8 mouse cellular contexts compared by ENCODE assay signal in the genomic region with DNA sequence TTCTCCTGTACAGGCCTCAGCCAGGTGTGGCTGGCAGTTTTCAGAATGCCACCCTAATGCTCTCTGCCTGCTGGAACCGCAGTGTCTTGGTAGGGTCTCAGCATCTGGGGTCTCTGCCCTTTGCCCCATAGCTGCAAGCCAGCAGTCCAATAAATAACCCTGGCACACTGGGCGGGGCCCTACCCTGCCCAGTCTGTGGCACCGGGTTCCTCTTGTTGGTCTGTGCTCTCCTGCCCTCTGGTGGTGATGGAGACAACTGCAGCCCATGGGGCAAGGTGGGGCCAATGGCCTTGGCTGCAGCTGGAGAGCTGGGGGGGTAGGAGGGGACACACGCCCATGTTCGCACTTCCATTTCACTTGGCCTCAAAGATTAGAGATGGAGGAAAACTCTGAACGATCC.
DNase-seq lines count a peak whose midpoint lies in the region; ATAC-seq and TF ChIP-seq lines count a peak whose summit lies in the region.

No protein-coding gene starts in this region.

- intact Hi-C loops in heart, postnatal 14 days (cut with DNase I), result loop anchor here (2.0 to 5.0 kb wide), 3 partner anchors 121 to 341 kb away; no protein-coding TSS in a partner anchor

- dilution Hi-C loops in CH12.LX (cut with MboI; ENCODE audit: extremely low pct_ligation_motif_present, extremely low pct_unique_long_range_greater_than_20kb, low sequenced_read_pairs), result no loop called here

- H3K4me3 ChIP-seq in CH12.LX (replicated peaks in 1 of 3; ENCODE audit: low read depth in 2 of 3, low read length in 2 of 3, poor library complexity in 1 of 3), result no peak overlapping the region
- no peak overlapping the region for H3K4me3 ChIP-seq in liver, postnatal 0 days (ENCODE audit: low read depth, low read length)
- no peak overlapping the region for H3K4me3 ChIP-seq in olfactory bulb, adult 2 months (ENCODE audit: insufficient read depth, low read depth, low read length)

- no peak overlapping the region for H3K9ac ChIP-seq in CH12.LX (ENCODE audit: insufficient read depth, low read depth)
- no peak overlapping the region for H3K9ac ChIP-seq in liver, postnatal 0 days (replicated peaks)

- TF ChIP-seq CTCF in CH12.LX (conservative IDR thresholded peaks at IDR 0.05 in 1 of 2, IDR thresholded peaks at IDR 0.05 in 1 of 2; ENCODE audit: low read depth in 2 of 2, low read length in 2 of 2), result peak; percentile 75 to 88
- TF ChIP-seq CTCF in liver, postnatal 0 days (IDR thresholded peaks at IDR 0.05; ENCODE audit: low read depth), result peak; percentile 97
- peak; percentile 98 for TF ChIP-seq CTCF in olfactory bulb, adult 2 months (IDR thresholded peaks at IDR 0.05; ENCODE audit: insufficient read depth, low read depth, low read length)

- H3K79me2 ChIP-seq in CH12.LX (replicated peaks; ENCODE audit: control insufficient read depth, extremely low read depth, insufficient read depth, poor library complexity, severe bottlenecking), result no peaks in the 10 kb centered on the region

- peak; percentile 72 for DNase-seq in CH12.LX (ENCODE audit: extremely low read depth)
- peak; percentile 95 for DNase-seq in brain, adult 2 months (ENCODE audit: low read depth, low spot score)
- DNase-seq in heart, postnatal 14 days, result peak; percentile 81 to 87
- peak; percentile 59 to 85 for DNase-seq in kidney, postnatal 36 days
- DNase-seq in liver, postnatal 0 days, result peak; percentile 86
- peak; percentile 84 for DNase-seq in testis, postnatal 10 days (ENCODE audit: low spot score)

- H3K9me3 ChIP-seq in CH12.LX (replicated peaks; ENCODE audit: low read length), result no peaks in the 10 kb centered on the region
- H3K9me3 ChIP-seq in liver, postnatal 0 days (ENCODE audit: low read length), result no peaks in the 10 kb centered on the region

- 25% methylated on average over 6 of the region's 6 CpGs for WGBS in liver, postnatal 0 days (ENCODE audit: insufficient replicate concordance)
- 10% methylated on average over 6 of the region's 6 CpGs for WGBS in olfactory bulb, adult 2 months

- TF ChIP-seq EP300 in CH12.LX (IDR thresholded peaks at IDR 0.05; ENCODE audit: low read length), result no peak
- no peak for TF ChIP-seq EP300 in liver, postnatal 0 days (IDR thresholded peaks at IDR 0.05; ENCODE audit: low read depth)

- in situ Hi-C loops in CH12.LX (cut with MboI; ENCODE audit: low pct_ligation_motif_present, low pct_unique_long_range_greater_than_20kb, low sequenced_read_pairs), result loop anchor here (25.0 kb wide), 1 partner anchor 321 kb away; no protein-coding TSS in a partner anchor

- no peak overlapping the region for H3K4me2 ChIP-seq in CH12.LX (ENCODE audit: insufficient read depth, low read depth, poor library complexity, severe bottlenecking)
- no peak overlapping the region for H3K4me2 ChIP-seq in liver, postnatal 0 days (ENCODE audit: low read depth, low read length)

- H3K36me3 ChIP-seq in CH12.LX (replicated peaks in 1 of 2; ENCODE audit: control insufficient read depth in 1 of 2, insufficient read depth in 1 of 2, low read length in 1 of 2), result peaks cover 0 to 16% of the 10 kb centered on the region in 2 experiments
- H3K36me3 ChIP-seq in liver, postnatal 0 days (replicated peaks; ENCODE audit: insufficient read depth, low read length), result no peaks in the 10 kb centered on the region

- ATAC-seq in erythroid progenitor cell, adult 5-6 weeks (replicated peaks; ENCODE audit: low FRiP score, poor library complexity, severe bottlenecking), result peak; percentile 84
- ATAC-seq in liver, postnatal 0 days, result peak; percentile 41; the same call in 1 of the 2 replicates

- no peak for TF ChIP-seq POLR2A in CH12.LX (IDR thresholded peaks at IDR 0.05; ENCODE audit: low read depth, low read length)
- TF ChIP-seq POLR2A in olfactory bulb, adult 2 months (IDR thresholded peaks at IDR 0.05; ENCODE audit: insufficient read depth, low read depth, low read length), result no peak

- H3K27ac ChIP-seq in CH12.LX (ENCODE audit: insufficient read depth, low read depth), result no peak overlapping the region
- H3K27ac ChIP-seq in liver, postnatal 0 days (ENCODE audit: low read depth), result no peak overlapping the region
- H3K27ac ChIP-seq in olfactory bulb, adult 2 months (ENCODE audit: insufficient read depth, low read depth, low read length), result peak overlapping the region; percentile 63

- no peaks in the 10 kb centered on the region for H3K4me1 ChIP-seq in CH12.LX (ENCODE audit: control insufficient read depth in 1 of 2, insufficient read depth in 2 of 2)
- H3K4me1 ChIP-seq in liver, postnatal 0 days (ENCODE audit: insufficient read depth), result no peaks in the 10 kb centered on the region
- H3K4me1 ChIP-seq in olfactory bulb, adult 2 months (ENCODE audit: control insufficient read depth, insufficient read depth, low read length), result peaks cover 41% of the 10 kb centered on the region

- no peaks in the 10 kb centered on the region for H3K27me3 ChIP-seq in CH12.LX (replicated peaks)
- H3K27me3 ChIP-seq in liver, postnatal 0 days (ENCODE audit: insufficient read depth, low read length), result no peaks in the 10 kb centered on the region

- peak; percentile 88 for TF ChIP-seq RAD21 in CH12.LX (IDR thresholded peaks at IDR 0.05; ENCODE audit: low read depth, low read length)

TF ChIP-seq in CH12.LX, 34 proteins besides CTCF, POLR2A, EP300 and RAD21:
- peak; percentile 91 for TF ChIP-seq SMC3 (IDR thresholded peaks at IDR 0.05; ENCODE audit: low read depth, low read length)
- TF ChIP-seq IRF4 (IDR thresholded peaks at IDR 0.05; ENCODE audit: low read depth, low read length), result no peak
- TF ChIP-seq ZC3H11A (IDR thresholded peaks at IDR 0.05; ENCODE audit: low read depth, low read length), result peak; percentile 29; the same call in 1 of the 2 replicates
- TF ChIP-seq MEF2A (IDR thresholded peaks at IDR 0.05; ENCODE audit: borderline replicate concordance, low read depth, low read length), result no peak
TF ChIP-seq in CH12.LX: peak in this region for 2.
